Mouse (Mus musculus): ENCODE measurements around the gene Sfta2.

Gene Sfta2

DNA sequence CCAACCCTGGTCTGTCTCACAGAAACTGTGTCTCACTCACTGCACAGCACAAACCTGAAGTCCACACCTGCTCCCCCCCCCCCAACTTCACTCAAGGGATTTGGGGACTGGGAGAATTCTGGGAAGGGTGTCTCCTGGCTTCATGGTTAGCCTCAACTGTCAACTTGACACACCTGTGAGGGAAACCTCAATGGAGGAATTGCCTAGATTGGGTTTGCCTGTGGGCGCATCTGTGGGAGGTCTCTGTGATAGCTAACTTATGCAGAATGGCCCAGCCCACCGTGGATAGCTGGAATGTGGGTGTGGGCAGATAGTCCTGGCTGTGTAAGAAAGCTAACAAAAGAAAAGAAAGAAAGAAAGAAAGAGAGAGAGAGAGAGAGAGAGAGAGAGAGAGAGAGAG is at the start of gene Sfta2:
Gene Sfta2, plus strand, starts transcription at position 301 of the 400 bp plus-strand sequence.
- DNase-seq, result no peak

DNA sequence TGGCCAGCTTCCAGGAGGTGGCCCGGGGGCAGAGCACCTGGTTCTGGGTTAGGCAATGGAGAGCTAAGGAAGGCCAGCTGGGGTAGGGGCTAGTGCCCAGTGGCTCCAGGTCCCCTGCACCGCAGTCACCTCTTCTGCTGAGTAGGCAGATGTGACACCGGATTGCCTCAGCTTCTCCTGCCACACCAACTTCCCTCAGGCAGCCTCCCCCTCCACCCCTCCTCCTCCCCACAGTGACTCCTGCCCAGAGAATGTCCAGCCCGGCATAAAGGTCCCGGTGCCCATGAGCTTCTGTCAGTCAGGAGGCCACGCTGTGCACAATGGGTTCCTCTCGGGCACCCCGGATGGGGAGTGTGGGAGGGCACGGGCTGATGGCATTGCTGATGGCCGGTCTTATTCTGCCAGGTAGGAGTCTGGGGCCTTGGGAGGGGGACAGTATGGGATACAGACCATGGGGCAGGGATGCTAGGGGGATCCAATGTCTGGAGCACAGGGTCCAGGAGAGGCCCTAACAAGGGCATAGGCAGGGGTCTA is 49.4 kb upstream of the Sfta2 start, which contains the start of gene Cdsn:
Gene Cdsn, plus strand, starts transcription at position 248 of the 534 bp plus-strand sequence.
- no peak for DNase-seq

DNA sequence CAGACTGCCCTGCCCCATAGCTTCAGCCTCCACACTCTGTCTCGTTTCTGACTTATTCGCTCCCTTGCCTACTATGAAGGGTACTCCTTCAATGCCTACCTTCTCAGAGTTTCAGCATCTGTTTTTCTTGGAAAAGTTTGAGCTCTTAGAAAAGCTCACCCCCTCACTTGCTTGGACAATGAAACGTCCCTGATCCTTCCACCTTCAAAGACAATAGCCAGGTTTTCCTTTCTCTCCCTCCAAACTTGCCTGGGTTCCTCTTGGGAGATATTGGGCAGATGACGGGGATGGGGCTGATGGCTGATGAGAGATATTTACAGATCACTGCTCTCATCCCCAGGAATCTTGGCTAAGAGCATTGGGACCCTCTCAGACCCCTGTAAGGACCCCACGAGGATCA is 47.0 kb upstream of the Sfta2 start:
- DNase-seq, result no peak

DNA sequence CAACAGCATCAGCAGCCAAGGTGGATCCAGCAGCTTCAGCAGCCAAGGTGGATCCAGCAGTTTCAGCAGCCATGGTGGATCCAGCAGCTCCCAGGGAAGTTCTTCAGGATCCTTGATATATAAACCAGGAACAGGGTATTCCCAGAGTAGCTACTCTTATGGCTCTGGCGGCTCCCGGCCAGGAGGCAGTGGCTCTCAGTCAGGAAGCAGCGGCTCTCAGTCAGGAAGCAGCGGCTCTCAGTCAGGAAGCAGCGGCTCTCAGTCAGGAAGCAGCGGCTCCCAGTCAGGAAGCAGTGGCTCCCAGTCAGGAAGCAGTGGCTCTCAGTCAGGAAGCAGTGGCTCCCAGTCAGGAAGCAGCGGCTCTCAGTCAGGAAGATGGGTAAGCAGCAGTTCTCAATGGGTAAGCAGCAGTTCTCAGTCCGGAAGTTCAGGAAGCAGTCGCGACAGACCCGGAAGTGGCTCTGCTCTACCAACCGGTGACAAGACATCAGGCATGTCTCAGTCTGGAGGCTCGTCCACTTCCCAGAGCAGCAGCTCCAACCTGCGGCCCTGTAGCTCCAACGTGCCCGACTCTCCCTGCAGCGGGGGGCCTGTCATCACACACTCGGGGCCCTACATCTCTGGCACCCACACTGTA is 46.5 kb upstream of the Sfta2 start:
- no peak for DNase-seq

DNA sequence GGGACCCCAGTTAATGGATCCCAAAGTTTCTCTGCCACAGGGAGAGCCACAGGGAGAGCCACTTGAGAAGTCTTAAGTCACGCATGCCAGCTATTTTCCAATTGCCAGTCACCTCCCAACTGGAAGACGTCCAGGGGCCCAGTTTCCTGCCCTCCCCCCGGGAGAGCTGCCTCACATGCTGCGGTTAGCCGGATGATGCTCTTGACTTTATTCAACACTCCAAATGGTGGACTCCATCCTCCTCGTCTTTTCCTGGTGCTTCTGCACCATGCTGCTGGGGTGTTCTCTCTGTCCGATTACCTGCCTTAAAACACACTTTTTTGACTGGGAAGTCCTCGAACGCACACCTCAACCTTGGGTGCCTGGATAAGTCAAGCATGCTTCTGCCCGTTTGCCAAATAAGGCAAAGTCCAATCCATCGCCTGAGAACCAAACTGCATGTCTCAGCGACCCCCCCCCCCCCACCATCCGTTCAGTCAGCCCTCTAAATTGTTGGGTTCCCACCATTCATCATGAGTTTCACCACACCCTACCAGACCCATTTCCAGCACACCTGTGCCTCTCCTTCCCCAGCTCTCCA is 45.1 kb upstream of the Sfta2 start:
- no peak for DNase-seq

DNA sequence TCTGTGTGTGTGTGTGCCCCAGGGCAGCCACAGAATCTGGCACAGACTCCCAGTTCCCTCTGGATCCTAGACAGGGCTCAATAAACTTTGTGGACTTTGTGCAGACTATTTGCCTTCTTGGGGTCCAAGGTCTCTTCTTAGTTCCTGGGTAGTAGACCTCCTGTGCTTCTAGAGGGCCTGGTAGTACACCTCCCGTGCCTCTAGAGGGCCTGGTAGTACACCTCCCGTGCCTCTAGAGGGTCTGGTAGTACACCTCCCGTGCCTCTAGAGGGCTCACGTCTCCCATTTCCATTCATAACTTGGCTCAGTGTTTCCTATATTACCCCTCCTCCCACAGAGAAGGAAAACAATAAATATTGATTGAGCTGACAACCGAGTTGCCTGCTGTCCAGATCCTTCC is 44.5 kb upstream of the Sfta2 start:
- peak; percentile 68 for DNase-seq

DNA sequence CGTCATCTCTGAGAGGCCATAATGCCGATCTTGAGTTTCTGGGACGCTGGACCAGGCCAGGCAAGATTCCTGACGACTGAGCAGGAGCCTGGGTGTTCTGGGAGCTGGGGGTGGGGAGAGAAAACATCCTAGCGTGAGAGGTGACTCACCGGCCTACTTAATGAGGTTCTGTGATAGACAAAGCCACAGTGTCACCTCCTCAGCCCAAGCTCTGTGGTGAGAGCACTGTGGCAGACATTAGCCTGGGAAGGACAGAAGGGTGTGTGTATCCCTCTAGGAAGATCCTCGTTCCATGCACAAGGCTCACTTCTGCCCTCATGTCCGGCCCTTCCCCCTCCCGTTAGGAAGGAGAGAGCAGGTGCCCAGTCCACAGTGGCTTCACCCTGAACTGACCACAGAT is 44.0 kb upstream of the Sfta2 start:
- DNase-seq, result no peak

DNA sequence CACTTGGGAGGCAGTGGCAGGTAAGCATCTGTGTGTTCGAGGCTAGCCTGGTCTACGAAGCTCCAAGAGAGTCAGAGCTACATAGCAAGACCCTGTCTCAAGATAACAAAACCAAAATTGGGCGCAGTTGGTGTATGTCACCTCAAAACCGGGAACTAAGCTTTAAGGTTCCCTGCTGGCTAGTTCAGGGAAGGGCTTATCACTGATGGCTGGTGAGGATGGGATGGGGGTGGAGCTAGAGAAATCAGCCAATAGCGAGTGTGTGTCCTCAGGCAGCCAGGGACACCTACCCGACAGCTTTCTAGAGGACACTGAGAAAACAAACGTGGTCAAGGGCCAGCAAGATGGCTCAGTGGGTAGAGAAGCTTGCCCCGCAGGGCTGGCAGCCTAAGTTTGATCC is 43.1 kb upstream of the Sfta2 start:
- DNase-seq, result no peak

DNA sequence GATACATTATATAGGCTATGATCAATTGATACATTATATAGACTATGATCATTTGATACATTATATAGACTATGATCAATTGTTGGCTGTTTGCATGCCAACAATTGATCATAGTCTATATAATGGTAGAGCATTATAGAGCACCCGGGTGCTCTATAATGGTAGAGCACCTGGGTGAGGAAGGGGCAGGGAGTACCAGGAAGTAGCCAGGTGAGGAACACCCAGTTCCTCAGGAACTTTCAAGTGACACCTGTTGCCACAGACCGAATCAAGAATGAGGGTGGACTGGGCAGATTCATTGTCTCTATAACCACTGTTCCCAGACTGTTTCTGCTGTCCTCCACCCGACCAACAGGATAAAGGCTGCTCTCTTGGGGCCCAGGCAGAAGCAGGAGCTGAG is 34.2 kb upstream of the Sfta2 start, which contains the start of gene 2300002M23Rik:
Gene 2300002M23Rik, plus strand, starts transcription at position 301 of the 400 bp plus-strand sequence.
- DNase-seq, result no peak

DNA sequence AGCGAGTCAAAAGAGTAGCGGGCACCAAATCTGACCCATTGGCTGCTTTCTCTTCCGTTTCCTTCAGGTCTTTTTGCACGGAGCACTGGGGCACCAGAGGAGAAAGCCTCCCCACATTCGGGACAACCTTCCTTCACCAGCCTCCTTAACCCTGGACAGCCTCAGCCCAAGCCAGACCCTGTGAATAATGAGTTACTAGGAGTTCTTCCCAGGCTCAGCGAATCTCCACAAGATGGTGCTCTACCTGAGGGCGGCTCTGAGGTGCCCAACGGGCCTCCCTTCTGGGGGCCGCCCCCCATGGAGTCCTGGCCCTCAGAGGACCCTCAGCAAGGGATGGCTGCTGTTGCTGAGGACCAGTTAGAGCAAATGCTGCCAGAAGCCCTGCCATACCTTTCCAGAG is 33.6 kb upstream of the Sfta2 start:
- no peak for DNase-seq

DNA sequence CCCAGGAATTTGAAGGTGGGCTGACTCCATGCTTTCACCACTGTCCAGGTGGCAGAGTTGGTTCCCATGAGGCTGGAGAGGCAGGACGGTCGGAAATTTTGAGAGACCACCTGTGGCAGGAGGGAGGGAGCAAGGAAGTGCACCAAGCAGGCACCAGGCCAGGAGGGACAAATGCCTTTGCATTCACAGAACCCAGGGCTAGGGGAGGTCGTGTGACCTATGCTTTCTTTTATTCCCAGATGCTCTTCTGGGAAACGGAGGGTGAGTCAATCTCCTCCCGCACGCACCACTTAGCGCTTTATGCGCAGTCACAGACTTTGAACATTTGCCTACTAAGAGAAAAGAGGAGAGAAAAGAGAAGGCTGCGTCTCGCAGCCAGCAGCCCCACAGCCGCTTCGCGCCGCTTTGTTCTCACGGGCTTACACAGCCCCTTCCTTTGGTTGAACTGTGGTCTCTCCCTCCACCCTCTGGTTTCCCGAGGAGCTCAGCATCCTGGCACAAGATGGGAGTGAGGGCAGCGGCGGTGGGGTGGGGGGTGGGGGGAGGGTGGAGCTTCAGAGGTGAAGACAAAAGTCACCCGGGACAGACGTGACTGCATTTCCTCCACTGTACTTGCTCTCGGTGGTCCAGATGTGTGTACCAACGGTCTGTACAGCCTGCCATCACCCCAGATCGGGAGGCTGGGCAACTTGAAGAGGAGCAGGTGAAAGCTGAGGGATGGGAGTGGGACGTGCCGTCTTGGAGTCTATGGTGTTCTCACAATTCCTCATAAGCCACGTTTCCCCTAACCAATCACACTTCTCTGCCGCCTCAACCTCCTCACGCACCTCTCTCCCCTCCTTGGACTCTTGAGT is 32.0 kb upstream of the Sfta2 start:
- peak; percentile 58 for DNase-seq

DNA sequence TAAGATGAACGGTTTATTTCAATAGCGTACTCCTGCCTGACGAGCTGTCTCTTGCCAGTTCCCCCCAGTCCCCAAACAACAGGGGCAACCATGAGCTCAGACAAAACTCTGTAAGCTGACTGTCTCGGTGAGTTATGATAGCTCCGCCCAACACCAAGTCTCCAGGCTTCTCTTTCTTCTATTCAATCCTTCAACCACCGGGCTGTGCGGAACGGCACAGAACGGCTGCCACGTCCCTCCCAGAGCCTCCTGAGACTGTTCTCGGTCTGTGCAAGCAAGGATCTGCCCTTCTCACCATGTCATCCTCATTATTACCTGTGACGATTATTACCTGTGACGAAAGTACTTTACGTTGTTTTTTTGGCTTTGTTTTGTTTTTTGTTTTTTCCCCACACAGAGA is 30.5 kb upstream of the Sfta2 start:
- DNase-seq, result no peak

DNA sequence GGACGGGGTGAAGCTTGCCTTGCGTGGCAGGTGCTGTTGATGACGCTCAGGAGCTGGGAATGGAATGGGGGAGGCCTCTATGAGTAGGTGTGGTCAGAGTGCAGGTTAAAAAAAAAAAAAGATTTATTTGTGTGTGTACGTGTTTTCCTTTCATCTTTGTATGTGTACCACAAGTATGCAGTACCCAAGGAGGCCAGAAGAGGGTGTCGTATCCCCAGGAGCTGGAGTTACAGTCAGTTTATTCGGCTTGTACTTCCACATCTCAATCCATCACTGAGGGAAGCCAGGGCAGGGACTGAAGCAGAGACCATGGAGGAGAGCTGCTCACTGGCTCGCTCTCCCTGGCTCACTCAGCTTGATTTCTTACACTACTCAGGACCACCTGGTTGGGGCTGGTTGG is 29.9 kb upstream of the Sfta2 start:
- no peak for DNase-seq

DNA sequence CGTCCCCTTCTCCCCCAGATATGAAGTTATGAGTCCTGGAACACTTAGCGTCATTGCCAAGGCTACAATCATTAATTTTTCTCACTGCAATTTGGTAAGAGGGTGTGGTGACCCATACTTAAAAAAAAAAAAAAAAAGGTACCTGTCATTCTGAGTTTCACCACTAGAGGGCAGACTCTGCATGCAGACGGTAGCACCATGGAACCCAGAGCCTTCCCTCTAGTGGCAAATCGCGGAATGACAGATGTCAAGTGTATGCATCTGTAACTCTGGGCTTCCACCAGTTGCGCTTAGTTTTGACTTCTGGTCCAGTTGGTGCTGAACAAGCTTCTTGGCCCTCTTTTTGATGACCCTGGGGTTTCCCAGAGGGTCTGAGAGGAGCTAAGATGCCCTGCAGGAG is 23.1 kb upstream of the Sfta2 start:
- peak; percentile 86 for DNase-seq

DNA sequence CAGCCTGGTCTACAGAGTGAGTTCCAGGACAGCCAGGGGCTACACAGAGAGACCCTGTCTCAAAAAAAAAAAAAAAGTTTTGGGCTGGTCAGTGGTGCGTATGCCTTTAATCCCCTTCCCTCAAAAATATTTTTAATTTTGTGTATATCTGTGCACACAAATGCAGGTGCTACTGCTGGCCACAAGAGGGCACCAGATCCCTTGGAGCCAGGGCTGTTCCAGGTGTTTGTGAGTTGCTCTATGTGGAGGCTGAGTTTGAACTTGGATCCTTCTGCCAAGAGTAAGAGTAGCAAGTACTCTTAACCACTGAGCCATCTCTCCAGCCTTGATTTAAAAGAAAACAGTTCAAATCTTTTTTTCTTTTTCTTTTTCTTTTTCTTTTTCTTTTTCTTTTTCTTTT is 18.4 kb upstream of the Sfta2 start:
- DNase-seq, result no peak

DNA sequence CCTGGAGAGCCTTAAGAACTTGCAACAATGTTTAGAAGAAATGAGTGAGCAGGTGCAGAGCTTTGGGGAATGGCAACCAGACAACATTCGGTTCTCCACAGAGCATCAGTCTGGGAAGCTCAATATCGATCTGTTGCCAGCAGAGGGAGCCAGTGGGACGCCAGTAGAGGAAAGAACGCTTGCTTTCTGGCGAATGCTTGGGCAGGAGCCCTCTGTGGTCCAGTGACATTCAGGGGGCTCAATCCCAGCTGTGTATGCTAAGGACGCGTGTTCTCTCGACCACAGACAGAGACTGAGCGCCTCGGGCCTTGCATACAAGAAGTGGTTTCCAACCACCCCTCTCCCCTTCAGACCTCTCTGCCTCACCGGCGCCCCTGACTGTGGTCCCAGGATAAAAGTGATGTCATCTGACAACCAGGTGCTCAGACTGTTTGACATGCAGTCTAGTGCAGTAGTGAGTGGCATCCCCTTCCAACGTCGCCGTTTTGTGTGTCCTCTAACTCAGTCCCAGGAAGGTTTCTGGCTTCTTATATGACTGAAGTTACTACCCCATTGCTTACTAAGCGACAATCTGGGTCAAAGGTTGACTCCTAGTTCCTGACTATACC is 16.9 kb upstream of the Sfta2 start:
- peak; percentile 89 for DNase-seq

DNA sequence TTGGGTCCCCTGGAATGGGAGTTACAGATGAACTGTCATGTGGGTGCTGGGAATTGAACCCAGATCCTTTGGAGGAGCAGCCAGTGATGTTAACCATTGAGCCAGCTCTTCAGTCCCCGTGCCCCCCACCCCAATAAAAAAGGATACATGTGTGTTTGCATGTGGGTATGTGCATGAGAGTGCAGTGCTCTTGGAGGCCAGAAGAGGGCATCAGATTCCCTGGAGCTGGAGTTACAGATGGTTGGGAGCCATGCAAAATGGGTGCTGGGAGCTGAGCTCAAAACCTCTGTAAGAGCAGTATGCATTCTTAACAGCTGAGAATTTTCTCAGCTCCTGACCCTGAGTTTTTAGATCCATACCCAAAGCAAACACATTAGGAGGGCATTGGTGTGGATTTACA is 14.1 kb upstream of the Sfta2 start:
- no peak for DNase-seq

DNA sequence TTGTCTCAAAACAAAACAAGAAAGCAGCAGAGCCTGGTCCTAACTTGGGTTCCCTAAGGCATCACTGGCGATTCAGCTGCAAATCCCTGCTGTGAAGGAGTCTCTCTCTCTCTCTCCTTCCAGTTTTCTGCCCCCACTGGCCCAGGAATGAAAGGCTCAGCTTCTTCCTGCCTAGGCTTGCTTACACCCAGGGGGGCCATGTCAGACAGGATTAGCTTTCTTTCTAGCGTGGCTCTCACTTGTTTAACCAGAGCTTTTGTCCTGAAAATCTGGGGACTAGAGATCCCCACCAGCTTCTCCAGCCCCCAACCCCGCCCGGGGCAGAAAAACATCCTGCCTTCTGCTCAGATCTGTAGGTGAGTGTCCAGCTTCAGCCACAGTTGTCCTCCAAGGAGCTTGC is 13.0 kb upstream of the Sfta2 start:
- DNase-seq, result no peak

DNA sequence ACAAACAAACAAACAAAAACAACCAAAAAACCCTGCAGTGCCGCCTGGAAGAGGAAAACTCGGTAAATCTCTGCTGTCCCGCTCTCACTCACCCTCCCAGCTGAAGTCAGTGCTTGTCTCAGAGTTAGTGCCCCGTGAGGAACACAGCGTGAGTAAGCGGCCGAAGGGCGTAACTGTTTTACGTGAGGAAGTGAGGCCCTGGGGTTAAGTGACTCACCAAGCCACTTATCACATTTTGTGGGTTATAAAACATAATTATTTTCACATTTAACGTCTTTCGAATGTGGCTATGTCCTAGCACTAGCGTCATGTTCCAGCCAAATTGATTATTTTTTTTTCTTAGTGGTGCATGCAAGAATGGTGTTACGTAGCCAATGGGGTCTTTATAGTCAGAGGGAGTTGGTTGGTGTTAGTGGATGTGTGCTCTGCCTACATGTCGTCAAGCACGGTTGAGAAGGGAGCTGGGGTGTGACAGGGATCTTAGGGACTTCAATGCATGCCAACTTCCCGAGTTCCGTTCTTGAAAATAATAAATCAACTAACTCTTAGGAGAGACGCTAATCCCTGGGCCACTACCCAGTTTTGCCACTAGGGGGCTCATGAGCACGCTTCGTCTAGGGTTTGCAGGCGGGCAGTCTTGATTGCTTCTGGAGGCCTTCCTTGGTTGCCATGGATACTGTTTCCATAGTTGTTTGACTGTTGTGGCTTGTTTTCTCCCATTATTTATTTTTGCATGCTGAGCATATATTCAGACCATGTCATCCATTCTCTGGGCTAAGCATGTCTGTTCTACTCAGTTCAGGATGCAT is 10.7 kb upstream of the Sfta2 start:
- peak; percentile 79 for DNase-seq

DNA sequence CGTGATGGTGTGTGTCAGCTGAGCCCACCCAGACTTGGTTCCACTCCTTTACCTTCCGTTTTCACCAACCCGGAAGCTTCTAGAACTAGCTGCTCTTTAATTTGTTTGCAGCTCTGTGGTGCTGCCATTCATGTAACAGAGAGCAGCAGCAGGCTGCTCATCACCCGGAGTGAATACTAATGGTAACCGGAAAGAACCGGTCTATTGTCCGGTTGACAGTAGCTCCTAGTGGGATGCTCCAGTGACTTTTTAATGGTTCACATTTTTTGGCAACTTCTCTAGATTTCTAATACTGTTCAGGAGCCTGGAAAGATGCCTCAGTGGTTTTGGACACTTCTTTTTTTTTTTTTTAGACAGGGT is 10.2 kb upstream of the Sfta2 start:
- DNase-seq, result no peak

DNA sequence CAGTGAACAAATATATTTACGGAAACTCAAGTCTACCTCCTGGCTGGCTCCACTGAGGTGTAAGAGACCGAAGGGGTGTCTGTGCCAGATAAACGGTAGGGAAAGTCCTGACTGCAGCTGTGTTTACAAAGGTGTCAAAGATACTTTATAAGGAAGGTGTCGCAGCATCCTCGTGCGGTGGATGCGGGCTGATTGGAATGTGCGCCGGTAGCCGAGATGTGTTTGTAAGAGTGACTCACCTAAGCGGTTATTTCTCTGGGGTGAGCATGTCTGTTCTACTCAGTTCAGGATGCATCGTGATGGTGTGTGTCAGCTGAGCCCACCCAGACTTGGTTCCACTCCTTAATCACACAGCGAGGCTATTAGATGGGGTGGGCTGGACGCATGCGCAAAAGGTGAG is 9.6 kb upstream of the Sfta2 start:
- DNase-seq, result no peak

DNA sequence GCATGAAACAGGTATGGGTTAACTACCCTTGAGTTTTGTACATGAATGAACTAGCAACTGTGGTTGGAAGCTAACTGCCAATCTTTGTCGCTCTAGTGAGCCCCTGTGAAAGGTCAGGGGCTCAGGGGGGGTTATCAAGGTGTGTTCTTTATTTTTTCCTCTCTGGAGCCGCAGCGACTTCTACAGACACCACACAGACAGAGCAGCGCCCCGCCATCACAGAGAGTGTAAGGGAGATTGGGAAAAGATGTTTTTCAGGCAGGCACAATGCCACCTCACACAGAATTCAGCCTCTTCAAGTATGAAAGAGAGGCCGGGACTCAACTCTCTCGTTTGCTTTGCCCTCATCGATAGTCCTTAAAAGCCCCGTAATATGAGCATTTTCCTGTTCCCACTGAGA is 9.2 kb upstream of the Sfta2 start:
- no peak for DNase-seq

DNA sequence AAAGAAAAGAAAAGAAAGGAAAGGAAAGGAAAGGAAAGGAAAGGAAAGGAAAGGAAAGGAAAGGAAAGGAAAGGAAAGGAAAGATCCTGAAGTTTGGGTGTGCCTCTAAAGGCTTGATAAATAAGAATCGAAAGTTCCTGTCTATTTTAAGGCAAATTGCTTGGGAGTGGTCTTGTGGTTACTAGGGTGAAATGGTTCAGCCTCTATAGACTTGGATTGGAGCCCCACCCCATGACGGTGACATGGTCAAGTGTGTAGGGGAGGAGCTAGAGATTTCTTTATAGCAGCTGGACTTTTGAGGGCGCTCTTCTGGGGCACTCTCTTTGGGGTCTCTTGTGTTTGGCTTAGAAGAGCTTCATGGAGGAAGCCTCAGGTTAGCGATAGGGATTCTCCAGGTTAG is 7.6 kb upstream of the Sfta2 start:
- DNase-seq, result no peak

Measured in embryo, embryonic 11 days (tissue).